In genomic region chr2:72980337-72981074, GRCm38 (mm10) we compare ENCODE assay signal across 8 mouse cellular contexts. TPM values are rescaled to one million over a fixed set of nuclear protein-coding genes. Genes with fewer than 3 reads are reported as not detected.
DNase-seq lines count a peak whose midpoint lies in the region; ATAC-seq and TF ChIP-seq lines count a peak whose summit lies in the region.

Sp3 (minus strand) TSS chr2:72980446.

- no peaks in the 10 kb centered on the region for H3K9me3 ChIP-seq in heart, embryonic 12.5 days (replicated peaks)
- no peaks in the 10 kb centered on the region for H3K9me3 ChIP-seq in kidney, postnatal 0 days (replicated peaks; ENCODE audit: low read length)
- no peaks in the 10 kb centered on the region for H3K9me3 ChIP-seq in liver, embryonic 11.5 days (ENCODE audit: control insufficient read depth, low read length)
- no peaks in the 10 kb centered on the region for H3K9me3 ChIP-seq in stomach, embryonic 14.5 days (ENCODE audit: control insufficient read depth, low read depth, low read length)

- H3K4me3 ChIP-seq in heart, embryonic 12.5 days = peak within 1 kb of the TSS; percentile 79
- peak within 1 kb of the TSS; percentile 97 for H3K4me3 ChIP-seq in kidney, postnatal 0 days (replicated peaks; ENCODE audit: low read depth, low read length)
- H3K4me3 ChIP-seq in liver, embryonic 11.5 days (ENCODE audit: low read depth, low read length) = peak within 1 kb of the TSS; percentile 99
- peak within 1 kb of the TSS; percentile 98 for H3K4me3 ChIP-seq in stomach, embryonic 14.5 days (ENCODE audit: low read depth, low read length)

- H3K4me2 ChIP-seq in heart, embryonic 12.5 days = peak within 1 kb of the TSS; percentile 71
- peak within 1 kb of the TSS; percentile 68 for H3K4me2 ChIP-seq in kidney, postnatal 0 days (ENCODE audit: low read length)
- peak within 1 kb of the TSS; percentile 92 for H3K4me2 ChIP-seq in liver, embryonic 11.5 days
- peak within 1 kb of the TSS; percentile 50 for H3K4me2 ChIP-seq in stomach, embryonic 14.5 days (replicated peaks; ENCODE audit: low read depth, low read length)

- H3K4me1 ChIP-seq in heart, embryonic 12.5 days (replicated peaks) = peaks cover 9% of the 10 kb centered on the region
- 0 out of 2 replicates have a peak, but pooled peaks cover 3% of the 10 kb centered on the region for H3K4me1 ChIP-seq in kidney, postnatal 0 days (replicated peaks; ENCODE audit: insufficient read depth, low read length)
- peaks cover 19% of the 10 kb centered on the region for H3K4me1 ChIP-seq in liver, embryonic 11.5 days (replicated peaks; ENCODE audit: control insufficient read depth, insufficient read depth, low read length)
- H3K4me1 ChIP-seq in stomach, embryonic 14.5 days (ENCODE audit: control insufficient read depth, insufficient read depth, low read length) = peaks cover 7% of the 10 kb centered on the region

- under 1% methylated on average over 63 of the region's 64 CpGs for WGBS in heart, embryonic 12.5 days
- under 1% methylated on average over 60 of the region's 64 CpGs for WGBS in kidney, postnatal 0 days
- WGBS in liver, embryonic 11.5 days = under 1% methylated on average over 64 of the region's 64 CpGs
- under 1% methylated on average over 63 of the region's 64 CpGs for WGBS in stomach, embryonic 14.5 days

- no peak for TF ChIP-seq CTCF in kidney, postnatal 0 days (IDR thresholded peaks at IDR 0.05; ENCODE audit: low read depth)

- peak within 1 kb of the TSS; percentile 100 for H3K27ac ChIP-seq in heart, embryonic 12.5 days (ENCODE audit: poor library complexity, severe bottlenecking)
- H3K27ac ChIP-seq in kidney, postnatal 0 days = peak within 1 kb of the TSS; percentile 100
- peak within 1 kb of the TSS; percentile 100 for H3K27ac ChIP-seq in liver, embryonic 11.5 days (ENCODE audit: low read depth, low read length)
- peak within 1 kb of the TSS; percentile 100 for H3K27ac ChIP-seq in stomach, embryonic 14.5 days (ENCODE audit: low read length)

- peak; percentile 98 for DNase-seq in CD4-positive helper T cell, adult 2 months (ENCODE audit: low read depth, low spot score)
- peak; percentile 96 for DNase-seq in brain, embryonic 18.5 days (ENCODE audit: low read depth, low spot score)
- DNase-seq in kidney, postnatal 0 days (ENCODE audit: low spot score) = peak; percentile 98
- DNase-seq in liver, embryonic 11.5 days (ENCODE audit: low spot score) = peak; percentile 96
- DNase-seq in naive thymus-derived CD4-positive, alpha-beta T cell, adult 2 months (ENCODE audit: low read depth) = peak; percentile 96

- H3K36me3 ChIP-seq in heart, embryonic 12.5 days = no peaks in the 10 kb centered on the region
- no peaks in the 10 kb centered on the region for H3K36me3 ChIP-seq in kidney, postnatal 0 days (ENCODE audit: insufficient read depth, low read length)
- no peaks in the 10 kb centered on the region for H3K36me3 ChIP-seq in liver, embryonic 11.5 days (ENCODE audit: control insufficient read depth, insufficient read depth, low read length)
- H3K36me3 ChIP-seq in stomach, embryonic 14.5 days (ENCODE audit: control insufficient read depth, insufficient read depth, low read length) = no peaks in the 10 kb centered on the region; the same call in 1 of the 2 replicates

- H3K9ac ChIP-seq in heart, embryonic 12.5 days = peak within 1 kb of the TSS; percentile 100
- H3K9ac ChIP-seq in kidney, postnatal 0 days (ENCODE audit: low read depth, low read length) = peak within 1 kb of the TSS; percentile 99
- H3K9ac ChIP-seq in liver, embryonic 11.5 days (ENCODE audit: low read depth, low read length) = peak within 1 kb of the TSS; percentile 100
- H3K9ac ChIP-seq in stomach, embryonic 14.5 days (replicated peaks; ENCODE audit: low read depth, low read length) = peak within 1 kb of the TSS; percentile 99

- H3K27me3 ChIP-seq in heart, embryonic 12.5 days (replicated peaks) = no peaks in the 10 kb centered on the region
- H3K27me3 ChIP-seq in kidney, postnatal 0 days (ENCODE audit: insufficient read depth, low read length) = no peaks in the 10 kb centered on the region
- no peaks in the 10 kb centered on the region for H3K27me3 ChIP-seq in liver, embryonic 11.5 days (replicated peaks; ENCODE audit: control insufficient read depth, insufficient read depth, low read length)
- no peaks in the 10 kb centered on the region for H3K27me3 ChIP-seq in stomach, embryonic 14.5 days (ENCODE audit: control insufficient read depth, insufficient read depth, low read length)

- ATAC-seq in erythroid progenitor cell, adult 5-6 weeks (replicated peaks; ENCODE audit: low FRiP score, poor library complexity, severe bottlenecking) = peak; percentile 84
- ATAC-seq in heart, embryonic 12.5 days (ENCODE audit: insufficient number of reproducible peaks, low FRiP score) = peak; percentile 89
- ATAC-seq in kidney, postnatal 0 days (replicated peaks; ENCODE audit: low FRiP score, low read depth) = peak; percentile 86
- ATAC-seq in liver, embryonic 11.5 days (replicated peaks; ENCODE audit: low FRiP score) = peak; percentile 80
- peak; percentile 88 for ATAC-seq in stomach, embryonic 14.5 days (ENCODE audit: insufficient number of reproducible peaks, insufficient read depth, low FRiP score, low read depth)

RNA-seq across cellular contexts. Expression of gene Sp3, which starts in this region (rescaled TPM):
- 188 and 216 TPM in 2 replicates for total RNA-seq in erythroid progenitor cell, adult 5-6 weeks (2015; ENCODE audit: low replicate concordance)
- 249 and 271 TPM in 2 replicates for total RNA-seq in erythroid progenitor cell, adult 5-6 weeks (2017; ENCODE audit: low replicate concordance)
- 43.8 and 44.6 TPM in 2 replicates for polyA plus RNA-seq in heart, embryonic 12.5 days (2016; fragmentation: Nextera tagmentation; extraction: Ambion mirVana)
- 40.5 and 41.3 TPM in 2 replicates for polyA plus RNA-seq in kidney, postnatal 0 days (2015; fragmentation: Nextera tagmentation; extraction: Ambion mirVana)
- polyA plus RNA-seq in liver, embryonic 11.5 days (2014; fragmentation: Nextera tagmentation; extraction: Ambion mirVana) = 49.6 and 50.6 TPM in 2 replicates
- polyA plus RNA-seq in stomach, embryonic 14.5 days (2014; fragmentation: Nextera tagmentation; extraction: Ambion mirVana) = 66.9 and 70.3 TPM in 2 replicates

Comparison
In these comparisons a context has a peak if more than half of its experiments do, and no peak if none do; other contexts are left out.
1. Peak in every context shown above with its lines: DNase-seq, ATAC-seq, H3K4me3 ChIP-seq and H3K27ac ChIP-seq.